Mouse (Mus musculus) mouse trophoblast stem cell (cell line): Measurements from ENCODE around the gene Zbtb11.

Experiments
- in situ Hi-C, 2 experiments: fragments of 300-500 bp; cut with MseI, MboI; formaldehyde crosslinking; loops; 2 replicates in 1 of 2; 3 replicates in 1 of 2; pipeline ENCODE4 v1.15.1; 2025

The Zbtb11 gene

GRCm38 (mm10) chr16:55969147-55969546, 4.5 kb upstream of the Zbtb11 start:
- in situ Hi-C loops: no loop called here

- in situ Hi-C loops: no loop called here
These were observed 3.3 kb upstream of the Zbtb11 start for GRCm38 (mm10) chr16:55970416-55970815.

GRCm38 (mm10) chr16:55971735-55972615, 1.7 kb upstream of the Zbtb11 start:
- in situ Hi-C loops: no loop called here

- in situ Hi-C loops: no loop called here
These were observed 969 bp upstream of the Zbtb11 start for GRCm38 (mm10) chr16:55972626-55973201.

GRCm38 (mm10) chr16:55974256-55974902, 696 bp downstream of the Zbtb11 start:
- in situ Hi-C loops: no loop called here

GRCm38 (mm10) chr16:55974903-55975285, 1.2 kb downstream of the Zbtb11 start:
- in situ Hi-C loops: no loop called here

GRCm38 (mm10) chr16:55986001-55986400, 12.3 kb downstream of the Zbtb11 start:
- in situ Hi-C loops: no loop called here

GRCm38 (mm10) chr16:55990311-55990710, 16.6 kb downstream of the Zbtb11 start:
- in situ Hi-C loops: no loop called here

- in situ Hi-C loops: no loop called here
These were observed 20.6 kb downstream of the Zbtb11 start for GRCm38 (mm10) chr16:55994235-55994634.

GRCm38 (mm10) chr16:56006798-56007197, 33.1 kb downstream of the Zbtb11 start:
- in situ Hi-C loops: no loop called here

GRCm38 (mm10) chr16:56008862-56009261, 35.2 kb downstream of the Zbtb11 start:
- in situ Hi-C loops: no loop called here

- in situ Hi-C loops: loop anchor here in 1 of 2 experiments (10.0 kb wide), 1 partner anchor 62 kb away; no protein-coding TSS in a partner anchor
These were observed 39.4 kb downstream of the Zbtb11 start for GRCm38 (mm10) chr16:56012789-56013743.

- in situ Hi-C loops: loop anchor here in 1 of 2 experiments (10.0 kb wide), 1 partner anchor 61 kb away; no protein-coding TSS in a partner anchor
These were observed 40.4 kb downstream of the Zbtb11 start for GRCm38 (mm10) chr16:56014076-56014475.

GRCm38 (mm10) chr16:56019660-56020059, 46.0 kb downstream of the Zbtb11 start:
- in situ Hi-C loops: loop anchor here in 1 of 2 experiments (10.0 kb wide), 1 partner anchor 55 kb away; no protein-coding TSS in a partner anchor

GRCm38 (mm10) chr16:56027854-56028629, 54.4 kb downstream of the Zbtb11 start:
- in situ Hi-C loops: no loop called here

- in situ Hi-C loops: no loop called here
These were observed 55.3 kb downstream of the Zbtb11 start for GRCm38 (mm10) chr16:56028722-56029551.

GRCm38 (mm10) chr16:56029661-56030082, 56.0 kb downstream of the Zbtb11 start, which contains the start of gene Pcnp:
Pcnp (minus strand) TSS chr16:56029739.
- in situ Hi-C loops: no loop called here

GRCm38 (mm10) chr16:56034566-56034965, 60.9 kb downstream of the Zbtb11 start:
- in situ Hi-C loops: no loop called here

GRCm38 (mm10) chr16:56036501-56036900, 62.8 kb downstream of the Zbtb11 start:
- in situ Hi-C loops: no loop called here
